Mouse (Mus musculus) forebrain, embryonic 12.5 days (tissue): ENCODE results near the gene Btbd3. TPM values are rescaled to one million over a fixed set of nuclear protein-coding genes. Genes with fewer than 3 reads are reported as not detected.
"Not testable (repeated sequence)": the region's sequence is repeated elsewhere in the genome, so short reads cannot be mapped to it uniquely, and the experiment has no call there.

Experiments used
- ATAC-seq: fragments of 200-750 bp; cut with Nextera tagmentation; 2 replicates; pipeline ENCODE4 v1.8.0; 2017; ENCODE audit warnings: moderate TSS enrichment; ENCODE audit not compliant: low FRiP score
- H3K27ac ChIP-seq: fragments of 300-500 bp; sonication (generic); 2 replicates; pipeline ENCODE4 v1.5.1; 2016; ENCODE audit warnings: mild to moderate bottlenecking
- H3K27me3 ChIP-seq: fragments of 300-500 bp; sonication (generic); 2 replicates; pipeline ENCODE4 v1.6.1; 2016; ENCODE audit warnings: mild to moderate bottlenecking
- H3K36me3 ChIP-seq: fragments of 300-500 bp; sonication (generic); replicated peaks from 2 replicates; pipeline ENCODE4 v1.6.1; 2016; ENCODE audit warnings: mild to moderate bottlenecking
- H3K4me1 ChIP-seq: fragments of 300-500 bp; sonication (generic); 2 replicates; pipeline ENCODE4 v1.6.1; 2016
- H3K4me2 ChIP-seq: fragments of 300-500 bp; sonication (generic); 2 replicates; pipeline ENCODE4 v1.6.1; 2016; ENCODE audit warnings: mild to moderate bottlenecking, moderate library complexity
- H3K4me3 ChIP-seq: fragments of 300-500 bp; sonication (generic); replicated peaks from 2 replicates; pipeline ENCODE4 v1.5.1; 2016; ENCODE audit warnings: mild to moderate bottlenecking
- H3K9ac ChIP-seq: fragments of 300-500 bp; sonication (generic); 2 replicates; pipeline ENCODE4 v1.6.1; 2016; ENCODE audit warnings: mild to moderate bottlenecking
- H3K9me3 ChIP-seq: fragments of 300-500 bp; sonication (generic); 2 replicates; pipeline ENCODE4 v1.6.1; 2016
- WGBS: fragments of 180-500 bp; shearing (Covaris S2); methylation state at CpG from one replicate; pipeline ENCODE4 v1.1.7; 2016; 5-methylcytosine and 5-hydroxymethylcytosine counted together
- polyA plus RNA-seq: library from polyadenylated mRNA; unstranded; fragments of >200 nt; fragmentation: Nextera tagmentation; extraction: Ambion mirVana; gene quantifications from 2 replicates; pipeline ENCODE4 v1.2.1, GENCODE M21; 2016

Gene Btbd3
- polyA plus RNA-seq, 1 experiment from 2014 or later, result 15.3 TPM

GRCm38 (mm10) chr2:138283372-138283771 lies 27.0 kb downstream of the Btbd3 start:
- no peak overlapping the region for H3K9ac ChIP-seq
- no peak overlapping the region for H3K4me3 ChIP-seq
- H3K27me3 ChIP-seq, result no peaks in the 10 kb centered on the region
- no peak for ATAC-seq
- no peak overlapping the region for H3K4me2 ChIP-seq
- H3K27ac ChIP-seq, result no peak overlapping the region
- WGBS, result 95% methylated on average over 12 of the region's 12 CpGs
- H3K36me3 ChIP-seq, result peaks cover 32% of the 10 kb centered on the region
- H3K4me1 ChIP-seq, result peaks cover 20% of the 10 kb centered on the region
- no peaks in the 10 kb centered on the region for H3K9me3 ChIP-seq

GRCm38 (mm10) chr2:138283856-138284255 lies 27.5 kb downstream of the Btbd3 start:
- no peaks in the 10 kb centered on the region for H3K27me3 ChIP-seq
- WGBS, result 96% methylated on average over 15 of the region's 15 CpGs
- peaks cover 32% of the 10 kb centered on the region for H3K36me3 ChIP-seq
- no peak overlapping the region for H3K27ac ChIP-seq
- peaks cover 15% of the 10 kb centered on the region for H3K4me1 ChIP-seq
- ATAC-seq, result no peak
- H3K9ac ChIP-seq, result no peak overlapping the region
- H3K4me2 ChIP-seq, result no peak overlapping the region
- H3K9me3 ChIP-seq, result no peaks in the 10 kb centered on the region
- no peak overlapping the region for H3K4me3 ChIP-seq

GRCm38 (mm10) chr2:138285811-138286210 lies 29.4 kb downstream of the Btbd3 start:
- Histone ChIP-seq H3K4me3 (no peak overlapping the region), H3K9ac (no peak overlapping the region), H3K27me3 (no peaks in the 10 kb centered on the region), H3K36me3 (peaks cover 27% of the 10 kb centered on the region), H3K4me1 (no peaks in the 10 kb centered on the region), H3K4me2 (no peak overlapping the region), H3K27ac (no peak overlapping the region), H3K9me3 (no peaks in the 10 kb centered on the region)
- WGBS, result 93% methylated on average over 4 of the region's 4 CpGs
- ATAC-seq, result no peak

GRCm38 (mm10) chr2:138290154-138290553 lies 33.8 kb downstream of the Btbd3 start:
- Histone ChIP-seq H3K4me2 (no peak overlapping the region), H3K27me3 (no peaks in the 10 kb centered on the region), H3K27ac (no peak overlapping the region), H3K4me3 (no peak overlapping the region), H3K9ac (no peak overlapping the region), H3K4me1 (no peaks in the 10 kb centered on the region), H3K9me3 (no peaks in the 10 kb centered on the region), H3K36me3 (peaks cover 9% of the 10 kb centered on the region)
- no peak for ATAC-seq
- WGBS, result 88% methylated on average over 2 of the region's 2 CpGs

- Histone ChIP-seq H3K27me3 (no peaks in the 10 kb centered on the region), H3K36me3 (no peaks in the 10 kb centered on the region), H3K4me1 (no peaks in the 10 kb centered on the region), H3K27ac (no peak overlapping the region), H3K9ac (no peak overlapping the region), H3K4me3 (no peak overlapping the region), H3K9me3 (no peaks in the 10 kb centered on the region), H3K4me2 (no peak overlapping the region)
- 87% methylated on average over 3 of the region's 3 CpGs for WGBS
- no peak for ATAC-seq
These were observed 37.9 kb downstream of the Btbd3 start for GRCm38 (mm10) chr2:138294286-138294685.

- Histone ChIP-seq H3K9ac (no peak overlapping the region), H3K4me1 (no peaks in the 10 kb centered on the region), H3K27ac (no peak overlapping the region), H3K36me3 (no peaks in the 10 kb centered on the region), H3K27me3 (no peaks in the 10 kb centered on the region), H3K4me2 (no peak overlapping the region), H3K9me3 (no peaks in the 10 kb centered on the region), H3K4me3 (no peak overlapping the region)
- WGBS, result 90% methylated on average over 2 of the region's 2 CpGs
- no peak for ATAC-seq
These were observed 49.9 kb downstream of the Btbd3 start for GRCm38 (mm10) chr2:138306236-138306635.

GRCm38 (mm10) chr2:138315644-138316043 lies 59.3 kb downstream of the Btbd3 start:
- WGBS, result 86% methylated on average over 7 of the region's 7 CpGs
- no peaks in the 10 kb centered on the region for H3K27me3 ChIP-seq
- H3K9ac ChIP-seq, result no peak overlapping the region
- H3K4me3 ChIP-seq, result no peak overlapping the region
- no peak for ATAC-seq
- H3K4me1 ChIP-seq, result no peaks in the 10 kb centered on the region
- no peak overlapping the region for H3K4me2 ChIP-seq
- no peaks in the 10 kb centered on the region for H3K36me3 ChIP-seq
- no peaks in the 10 kb centered on the region for H3K9me3 ChIP-seq
- H3K27ac ChIP-seq, result no peak overlapping the region

- ATAC-seq, result no peak
- no peak overlapping the region for H3K4me3 ChIP-seq
- no peak overlapping the region for H3K4me2 ChIP-seq
- no peak overlapping the region for H3K27ac ChIP-seq
- H3K4me1 ChIP-seq, result no peaks in the 10 kb centered on the region
- no peaks in the 10 kb centered on the region for H3K36me3 ChIP-seq
- no peaks in the 10 kb centered on the region for H3K9me3 ChIP-seq
- no peak overlapping the region for H3K9ac ChIP-seq
- no peaks in the 10 kb centered on the region for H3K27me3 ChIP-seq
These were observed 64.0 kb downstream of the Btbd3 start for GRCm38 (mm10) chr2:138320408-138320807.

GRCm38 (mm10) chr2:138321041-138321481 lies 64.7 kb downstream of the Btbd3 start:
- Histone ChIP-seq H3K36me3 (no peaks in the 10 kb centered on the region), H3K4me1 (no peaks in the 10 kb centered on the region), H3K4me3 (no peak overlapping the region), H3K9me3 (no peaks in the 10 kb centered on the region), H3K9ac (no peak overlapping the region), H3K27me3 (no peaks in the 10 kb centered on the region), H3K4me2 (no peak overlapping the region), H3K27ac (no peak overlapping the region)
- no peak for ATAC-seq
- 81% methylated on average over 4 of the region's 4 CpGs for WGBS

- Histone ChIP-seq H3K36me3 (no peaks in the 10 kb centered on the region), H3K27ac (no peak overlapping the region), H3K9me3 (no peaks in the 10 kb centered on the region), H3K4me3 (no peak overlapping the region), H3K4me2 (no peak overlapping the region), H3K4me1 (no peaks in the 10 kb centered on the region), H3K27me3 (no peaks in the 10 kb centered on the region), H3K9ac (no peak overlapping the region)
- WGBS, result 82% methylated on average over 16 of the region's 16 CpGs
- no peak for ATAC-seq
These were observed 66.1 kb downstream of the Btbd3 start for GRCm38 (mm10) chr2:138322270-138323114.

GRCm38 (mm10) chr2:138326367-138326766 lies 70.0 kb downstream of the Btbd3 start:
- Histone ChIP-seq H3K4me2 (no peak overlapping the region), H3K4me3 (no peak overlapping the region), H3K9ac (no peak overlapping the region), H3K4me1 (no peaks in the 10 kb centered on the region), H3K27me3 (no peaks in the 10 kb centered on the region), H3K27ac (no peak overlapping the region), H3K9me3 (no peaks in the 10 kb centered on the region), H3K36me3 (no peaks in the 10 kb centered on the region)
- no peak for ATAC-seq
- 58% methylated on average over 4 of the region's 4 CpGs for WGBS

- not testable (repeated sequence) for H3K9me3 ChIP-seq, H3K4me2 ChIP-seq, H3K36me3 ChIP-seq, ATAC-seq, H3K27me3 ChIP-seq, H3K27ac ChIP-seq, H3K4me3 ChIP-seq, H3K4me1 ChIP-seq, H3K9ac ChIP-seq
- WGBS, result 84% methylated on average over 2 of the region's 2 CpGs
These were observed 77.8 kb downstream of the Btbd3 start for GRCm38 (mm10) chr2:138334198-138334597.

- 26% methylated on average over 6 of the region's 6 CpGs for WGBS
- Histone ChIP-seq H3K4me1 (peaks cover 3% of the 10 kb centered on the region; the same call in 1 of the 2 replicates), H3K36me3 (no peaks in the 10 kb centered on the region), H3K27ac (no peak overlapping the region), H3K4me2 (no peak overlapping the region), H3K9me3 (no peaks in the 10 kb centered on the region), H3K9ac (no peak overlapping the region), H3K27me3 (no peaks in the 10 kb centered on the region), H3K4me3 (no peak overlapping the region)
- peak; percentile 68; the same call in 1 of the 2 replicates for ATAC-seq
These were observed 81.6 kb downstream of the Btbd3 start for GRCm38 (mm10) chr2:138337886-138338494.
